ENCODE assay signal across 9 mouse cellular contexts in genomic region chr12:4037511-4037910, GRCm38 (mm10). TPM values are rescaled to one million over a fixed set of nuclear protein-coding genes. Genes with fewer than 3 reads are reported as not detected.
DNase-seq lines count a peak whose midpoint lies in the region; ATAC-seq and TF ChIP-seq lines count a peak whose summit lies in the region.
"Had no signal": no experiment of that assay in that cellular context is flagged by ENCODE, and none has a peak within 500 bp of the region (broad histone marks: within the 10 kb centered on the region; RNA-seq: fewer than 3 reads in every experiment).

No protein-coding gene starts in this region.

- TF ChIP-seq CTCF in ES-Bruce4 (IDR thresholded peaks at IDR 0.05; ENCODE audit: low read depth, low read length) = no peak

- 0 out of 2 replicates have a peak, but pooled peaks cover 5% of the 10 kb centered on the region for H3K27me3 ChIP-seq in heart, embryonic 12.5 days (replicated peaks)
- H3K27me3 ChIP-seq in ES-Bruce4 (ENCODE audit: control insufficient read depth, insufficient read depth, low read length, poor library complexity, severe bottlenecking) = no peaks in the 10 kb centered on the region; the same call in 1 of the 2 replicates
- no peaks in the 10 kb centered on the region; the same call in 1 of the 2 replicates for H3K27me3 ChIP-seq in forebrain, embryonic 14.5 days (replicated peaks; ENCODE audit: control insufficient read depth, insufficient read depth, low read length)
- peaks cover 16% of the 10 kb centered on the region for H3K27me3 ChIP-seq in limb, embryonic 15.5 days

- peak overlapping the region; percentile 79 for H3K9ac ChIP-seq in heart, embryonic 12.5 days
- H3K9ac ChIP-seq in ES-Bruce4 (ENCODE audit: low read depth, poor library complexity, severe bottlenecking) = no peak overlapping the region
- peak overlapping the region; percentile 86 for H3K9ac ChIP-seq in forebrain, embryonic 14.5 days (ENCODE audit: low read length)
- 0 out of 2 replicates have a peak overlapping the region, but pooled peaks have one; percentile 55 for H3K9ac ChIP-seq in limb, embryonic 15.5 days

- no peak for TF ChIP-seq POLR2A in ES-Bruce4 (IDR thresholded peaks at IDR 0.05; ENCODE audit: insufficient read depth, low read length)

- peaks cover 59% of the 10 kb centered on the region for H3K4me1 ChIP-seq in heart, embryonic 12.5 days (replicated peaks)
- no peaks in the 10 kb centered on the region for H3K4me1 ChIP-seq in ES-Bruce4 (ENCODE audit: control insufficient read depth, insufficient read depth, low read length)
- H3K4me1 ChIP-seq in forebrain, embryonic 14.5 days (ENCODE audit: control insufficient read depth, insufficient read depth, low read length) = peaks cover 11% of the 10 kb centered on the region
- peaks cover 19% of the 10 kb centered on the region for H3K4me1 ChIP-seq in limb, embryonic 15.5 days

- no peaks in the 10 kb centered on the region for H3K36me3 ChIP-seq in heart, embryonic 12.5 days
- H3K36me3 ChIP-seq in ES-Bruce4 (ENCODE audit: control insufficient read depth, insufficient read depth, low read length, poor library complexity, severe bottlenecking) = no peaks in the 10 kb centered on the region
- H3K36me3 ChIP-seq in forebrain, embryonic 14.5 days (ENCODE audit: control insufficient read depth, insufficient read depth, low read length) = no peaks in the 10 kb centered on the region
- no peaks in the 10 kb centered on the region for H3K36me3 ChIP-seq in limb, embryonic 15.5 days

- 18% methylated on average over 5 of the region's 5 CpGs for WGBS in heart, embryonic 12.5 days
- 22% methylated on average over 5 of the region's 5 CpGs for WGBS in forebrain, embryonic 14.5 days
- WGBS in limb, embryonic 15.5 days = 24% methylated on average over 5 of the region's 5 CpGs

- no peak for DNase-seq in heart, postnatal 14 days
- DNase-seq in forebrain, embryonic 14.5 days (ENCODE audit: low spot score) = no peak
- DNase-seq in thymus, postnatal 36 days = no peak
- DNase-seq in adrenal gland, adult 18-20 months (ENCODE audit: low spot score in 2 of 2) = no peak
- DNase-seq in layer of hippocampus, adult 9-11 months = no peak
- DNase-seq: adrenal gland, postnatal 14 days had no signal

- H3K27ac ChIP-seq in heart, embryonic 12.5 days (ENCODE audit: poor library complexity, severe bottlenecking) = no peak overlapping the region
- H3K27ac ChIP-seq in ES-Bruce4 (ENCODE audit: insufficient read depth, low read length) = no peak overlapping the region
- 0 out of 2 replicates have a peak overlapping the region, but pooled peaks have one; percentile 70 for H3K27ac ChIP-seq in forebrain, embryonic 14.5 days (ENCODE audit: low read depth, low read length)
- peak overlapping the region; percentile 17; the same call in 1 of the 2 replicates for H3K27ac ChIP-seq in limb, embryonic 15.5 days

- intact Hi-C loops in heart, postnatal 14 days (cut with DNase I) = loop anchor here (2.0 kb wide), 1 partner anchor 53 kb away; no protein-coding TSS in a partner anchor

- no peak for ATAC-seq in heart, embryonic 12.5 days (ENCODE audit: insufficient number of reproducible peaks, low FRiP score)
- ATAC-seq in forebrain, embryonic 14.5 days = no peak; the same call in 1 of the 2 replicates
- ATAC-seq in limb, embryonic 15.5 days (ENCODE audit: insufficient number of reproducible peaks, low FRiP score, low TSS enrichment, low read depth) = no peak

- H3K9me3 ChIP-seq in heart, embryonic 12.5 days (replicated peaks) = no peaks in the 10 kb centered on the region
- H3K9me3 ChIP-seq in ES-Bruce4 (replicated peaks; ENCODE audit: control insufficient read depth, insufficient read depth, low read length, poor library complexity, severe bottlenecking) = no peaks in the 10 kb centered on the region
- H3K9me3 ChIP-seq in forebrain, embryonic 14.5 days (replicated peaks; ENCODE audit: control insufficient read depth, low read length) = no peaks in the 10 kb centered on the region
- H3K9me3 ChIP-seq in limb, embryonic 15.5 days = no peaks in the 10 kb centered on the region

- no peak for TF ChIP-seq EP300 in ES-Bruce4 (IDR thresholded peaks at IDR 0.05; ENCODE audit: insufficient read depth, low read depth, low read length)

- peak overlapping the region; percentile 81 for H3K4me2 ChIP-seq in heart, embryonic 12.5 days
- peak overlapping the region; percentile 57 for H3K4me2 ChIP-seq in forebrain, embryonic 14.5 days (ENCODE audit: low read length)
- peak overlapping the region; percentile 98 for H3K4me2 ChIP-seq in limb, embryonic 15.5 days

- peak overlapping the region; percentile 68 for H3K4me3 ChIP-seq in heart, embryonic 12.5 days
- H3K4me3 ChIP-seq in ES-Bruce4 (ENCODE audit: low read depth, low read length) = peak overlapping the region; percentile 81; the same call in 1 of the 2 replicates
- peak overlapping the region; percentile 74 for H3K4me3 ChIP-seq in forebrain, embryonic 14.5 days (ENCODE audit: low read depth, low read length)
- peak overlapping the region; percentile 72 for H3K4me3 ChIP-seq in limb, embryonic 15.5 days

RNA-seq across cellular contexts. Expression of gene Efr3b, which starts 1.2 kb away (rescaled TPM):
- polyA plus RNA-seq in heart, embryonic 12.5 days (2016; fragmentation: Nextera tagmentation; extraction: Ambion mirVana) = 13.5 and 13.8 TPM in 2 replicates
- 10 to 100 TPM in 1 of 2 experiments, 1 to 10 TPM in 1; 9.4 to 10.1 TPM for total RNA-seq in heart, postnatal 14 days (2021)
- polyA plus RNA-seq in ES-Bruce4 (2011; ENCODE audit: insufficient read depth, insufficient read length, low read depth, missing spikeins) = 3.7 and 4.1 TPM in 2 replicates
- polyA plus RNA-seq in forebrain, embryonic 14.5 days (2014; fragmentation: Nextera tagmentation; extraction: Ambion mirVana) = 16.9 and 20.6 TPM in 2 replicates
- polyA plus RNA-seq in limb, embryonic 15.5 days (2015; fragmentation: Nextera tagmentation; extraction: Ambion mirVana) = 3.5 and 3.7 TPM in 2 replicates
- 1 to 10 TPM; 2.7 to 7.0 TPM for total RNA-seq in adrenal gland, adult 18-20 months (2021)

RNA-seq across cellular contexts. Expression of gene Dnajc27, which starts 44.9 kb away (rescaled TPM):
- polyA plus RNA-seq in heart, embryonic 12.5 days (2016; fragmentation: Nextera tagmentation; extraction: Ambion mirVana) = 10.1 and 10.6 TPM in 2 replicates
- 1 to 10 TPM; 6.2 to 6.6 TPM for total RNA-seq in heart, postnatal 14 days (2021)
- 10.9 and 11.9 TPM in 2 replicates for polyA plus RNA-seq in ES-Bruce4 (2011; ENCODE audit: insufficient read depth, insufficient read length, low read depth, missing spikeins)
- 8.7 and 10.2 TPM in 2 replicates for polyA plus RNA-seq in forebrain, embryonic 14.5 days (2014; fragmentation: Nextera tagmentation; extraction: Ambion mirVana)
- polyA plus RNA-seq in limb, embryonic 15.5 days (2015; fragmentation: Nextera tagmentation; extraction: Ambion mirVana) = 5.1 and 5.5 TPM in 2 replicates
- total RNA-seq in adrenal gland, adult 18-20 months (2021) = 1 to 10 TPM; 4.8 to 6.0 TPM

Comparison
In these comparisons a context has a peak if more than half of its experiments do, and no peak if none do; other contexts are left out.
1. H3K27ac ChIP-seq: peak in forebrain, embryonic 14.5 days (single experiment) and limb, embryonic 15.5 days (single experiment); none in heart, embryonic 12.5 days (single experiment) and ES-Bruce4 (single experiment).
2. Peak in every context shown above with its lines, with median percentiles within 50 percentile points of each other: H3K4me2 ChIP-seq and H3K4me3 ChIP-seq.